Mouse (Mus musculus) ES-E14 (cell line): ENCODE measurements around the gene Carmil1. TPM values are rescaled to one million over a fixed set of nuclear protein-coding genes. Genes with fewer than 3 reads are reported as not detected.

Experiments
- DNase-seq: peaks from one replicate; pipeline ENCODE4 v3.0.0-alpha.2; 2013; ENCODE audit warnings: low read depth, low spot score
- H3K27ac ChIP-seq: 2 replicates; pipeline ENCODE4 v1.5.1; 2012; ENCODE audit warnings: low read depth, mild to moderate bottlenecking, low read length, moderate library complexity, mixed read lengths; ENCODE audit not compliant: poor library complexity, insufficient read depth, severe bottlenecking
- H3K36me3 ChIP-seq: 2 replicates; pipeline ENCODE4 v1.6.1; 2012; ENCODE audit warnings: mild to moderate bottlenecking, low read length, moderate library complexity, mixed read lengths; ENCODE audit not compliant: control insufficient read depth, poor library complexity, insufficient read depth, severe bottlenecking
- H3K4me1 ChIP-seq, 2 experiments: fragments of 150-350 bp in 1 of 2; sonication (generic) in 1 of 2; 2 replicates each; pipeline ENCODE4 v1.6.1; 2012; ENCODE audit warnings: low read length in 2 of 2, mild to moderate bottlenecking in 1 of 2, mixed read lengths in 1 of 2; ENCODE audit not compliant: control insufficient read depth in 2 of 2, insufficient read depth in 2 of 2, poor library complexity in 1 of 2
- H3K4me3 ChIP-seq, 2 experiments: fragments of 150-350 bp in 1 of 2; sonication (generic) in 1 of 2; 2 replicates each; pipeline ENCODE4 v1.5.1; 2012; ENCODE audit warnings: low read length in 2 of 2, low read depth in 1 of 2, mild to moderate bottlenecking in 1 of 2, mixed read lengths in 1 of 2; ENCODE audit not compliant: insufficient read depth in 1 of 2, poor library complexity in 1 of 2, severe bottlenecking in 1 of 2
- H3K9ac ChIP-seq: 2 replicates; pipeline ENCODE4 v1.6.1; 2012; ENCODE audit warnings: low read depth, mild to moderate bottlenecking, low read length, mixed read lengths; ENCODE audit not compliant: poor library complexity, insufficient read depth, severe bottlenecking
- H3K9me3 ChIP-seq: fragments of 150-350 bp; sonication (generic); 2 replicates; pipeline ENCODE4 v1.6.1; 2012; ENCODE audit warnings: low read depth, mild to moderate bottlenecking, low read length; ENCODE audit not compliant: control insufficient read depth, insufficient read depth
- CHD2 ChIP-seq: IDR thresholded peaks from 2 replicates; pipeline ENCODE4 v1.6.1; 2014; ENCODE audit warnings: mild to moderate bottlenecking, low read depth, low read length, inconsistent platforms
- HCFC1 ChIP-seq: IDR thresholded peaks from 2 replicates; pipeline ENCODE4 v1.6.1; 2012; ENCODE audit warnings: low read length, inconsistent platforms, borderline replicate concordance; ENCODE audit not compliant: insufficient read depth
- MAFK ChIP-seq: IDR thresholded peaks from 2 replicates; pipeline ENCODE4 v1.6.1; 2014; ENCODE audit warnings: mild to moderate bottlenecking, low read depth, low read length, inconsistent platforms; ENCODE audit not compliant: insufficient read depth
- ZC3H11A ChIP-seq: IDR thresholded peaks from 2 replicates; pipeline ENCODE4 v1.6.1; 2012; ENCODE audit warnings: low read depth, mild to moderate bottlenecking, inconsistent platforms, low read length, borderline replicate concordance
- ZNF384 ChIP-seq: IDR thresholded peaks from 2 replicates; pipeline ENCODE4 v1.6.1; 2012; ENCODE audit warnings: low read depth, low read length, inconsistent platforms
- in situ Hi-C, 2 experiments: fragments of 600-800 bp; cut with MboI; formaldehyde crosslinking; loops; one replicate each; pipeline ENCODE4 v1.15.1; 2025; ENCODE audit warnings: low sequenced_read_pairs in 2 of 2, inconsistent platforms in 1 of 2; ENCODE audit not compliant: unreplicated experiment in 2 of 2
- total RNA-seq: library from RNA; depleted of rRNA; stranded (reverse); fragments of 300-350 nt; gene quantifications from 2 replicates; pipeline ENCODE4 v1.2.3, GENCODE M21; 2012

Gene Carmil1
- total RNA-seq, 1 experiment = 17.0 TPM

DNA sequence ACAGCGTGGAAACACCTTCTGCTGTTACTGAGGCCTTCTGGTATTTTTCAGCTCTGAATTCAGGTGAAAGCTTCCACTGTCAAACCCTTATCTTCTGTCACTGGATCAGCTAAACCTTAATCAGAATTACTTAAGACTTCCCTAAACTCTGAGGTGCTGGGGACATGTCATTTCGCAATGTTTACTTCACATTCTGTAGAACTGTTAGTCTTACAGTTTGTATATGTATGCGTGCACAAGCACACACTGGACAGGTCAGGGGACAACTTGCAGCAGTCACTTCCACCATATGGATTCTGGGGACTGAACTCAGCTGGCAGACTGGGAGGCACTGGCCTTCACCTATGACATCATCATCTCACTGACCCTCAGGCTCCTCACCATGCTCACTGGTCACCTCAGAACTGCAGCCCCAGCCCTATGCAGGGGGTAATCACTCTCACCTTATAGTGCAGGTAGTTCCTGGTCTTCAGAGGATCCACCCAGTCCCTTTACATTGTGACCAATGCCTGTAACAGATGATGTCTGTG lies 60.1 kb downstream of the Carmil1 start:
- no peak for DNase-seq
- TF ChIP-seq ZNF384 (no peak), MAFK (no peak), HCFC1 (no peak), CHD2 (no peak), ZC3H11A (no peak)
- H3K36me3 ChIP-seq = no peaks in the 10 kb centered on the region
- no peak overlapping the region for H3K4me3 ChIP-seq
- no peak overlapping the region for H3K27ac ChIP-seq
- in situ Hi-C loops = no loop called here
- no peak overlapping the region for H3K9ac ChIP-seq
- peaks cover 8% of the 10 kb centered on the region; the same call in 1 of the 2 replicates for H3K9me3 ChIP-seq
- H3K4me1 ChIP-seq = no peaks in the 10 kb centered on the region

DNA sequence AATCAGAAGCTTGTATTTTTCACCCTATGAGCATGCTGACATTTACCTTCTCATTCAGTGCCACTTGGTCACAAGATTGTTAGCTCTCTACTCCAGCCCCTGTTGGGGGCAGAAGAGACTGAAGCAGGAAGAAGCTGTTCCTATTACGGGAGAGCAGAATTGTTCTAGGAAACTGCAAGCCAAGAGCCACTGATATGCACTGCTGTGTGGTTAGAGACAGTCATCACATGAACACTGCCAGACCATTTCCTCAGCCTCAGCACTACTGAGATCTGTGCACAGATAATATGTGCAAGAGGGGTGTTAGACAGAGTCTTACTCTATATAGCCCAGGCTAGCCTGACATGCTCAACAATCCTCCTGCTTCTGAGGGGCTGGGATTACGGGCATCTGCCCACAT lies 69.4 kb downstream of the Carmil1 start:
- no peaks in the 10 kb centered on the region for H3K4me1 ChIP-seq
- H3K27ac ChIP-seq = no peak overlapping the region
- no peak overlapping the region for H3K4me3 ChIP-seq
- no peaks in the 10 kb centered on the region for H3K9me3 ChIP-seq
- H3K9ac ChIP-seq = no peak overlapping the region
- TF ChIP-seq MAFK (no peak), ZC3H11A (no peak), HCFC1 (no peak), ZNF384 (no peak), CHD2 (no peak)
- in situ Hi-C loops = no loop called here
- DNase-seq = no peak
- no peaks in the 10 kb centered on the region for H3K36me3 ChIP-seq

GRCm38 (mm10) chr13:24206097-24206496 lies 74.5 kb downstream of the Carmil1 start:
- Histone ChIP-seq H3K4me3 (no peak overlapping the region), H3K9ac (no peak overlapping the region), H3K36me3 (no peaks in the 10 kb centered on the region), H3K9me3 (no peaks in the 10 kb centered on the region), H3K27ac (no peak overlapping the region), H3K4me1 (no peaks in the 10 kb centered on the region)
- in situ Hi-C loops = no loop called here
- TF ChIP-seq MAFK (no peak), HCFC1 (no peak), CHD2 (no peak), ZC3H11A (no peak), ZNF384 (no peak)
- no peak for DNase-seq

- Histone ChIP-seq H3K27ac (no peak overlapping the region), H3K9ac (no peak overlapping the region), H3K36me3 (no peaks in the 10 kb centered on the region), H3K4me3 (no peak overlapping the region), H3K4me1 (no peaks in the 10 kb centered on the region), H3K9me3 (no peaks in the 10 kb centered on the region)
- in situ Hi-C loops = no loop called here
- DNase-seq = no peak
- TF ChIP-seq ZNF384 (no peak), ZC3H11A (no peak)
Measured at GRCm38 (mm10) chr13:24202314-24202713, 78.3 kb downstream of the Carmil1 start.

GRCm38 (mm10) chr13:24199861-24200543 lies 80.6 kb downstream of the Carmil1 start:
- in situ Hi-C loops = no loop called here
- Histone ChIP-seq H3K36me3 (no peaks in the 10 kb centered on the region), H3K9ac (no peak overlapping the region), H3K4me3 (no peak overlapping the region), H3K9me3 (no peaks in the 10 kb centered on the region), H3K27ac (no peak overlapping the region), H3K4me1 (no peaks in the 10 kb centered on the region)
- no peak for TF ChIP-seq ZNF384
- no peak for TF ChIP-seq HCFC1
- no peak for TF ChIP-seq CHD2
- DNase-seq = no peak
